Mouse (Mus musculus): Measurements from ENCODE around the gene Ndufaf2.

DNA sequence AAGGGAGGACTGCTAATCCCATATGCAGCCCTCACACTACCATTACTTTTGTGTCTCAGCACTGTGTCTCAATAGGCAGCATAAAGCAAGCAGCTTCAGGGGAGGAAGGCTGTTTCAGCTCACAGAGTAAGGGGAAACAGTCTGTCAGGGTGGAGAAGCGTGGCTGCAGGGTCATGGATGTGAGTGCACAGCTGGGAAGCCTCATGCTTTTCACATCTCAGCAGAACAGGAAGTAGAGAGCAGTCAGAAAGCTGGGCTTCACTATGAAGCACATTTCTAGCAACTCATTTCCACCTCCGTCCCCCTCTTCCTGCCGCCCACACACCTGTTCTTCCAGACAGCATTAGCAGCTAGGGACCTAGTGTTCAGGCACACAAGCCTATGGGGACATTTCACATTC lies 101.5 kb downstream of the Ndufaf2 start:
- TF ChIP-seq HCFC1 (IDR thresholded peaks at IDR 0.05; ENCODE audit: borderline replicate concordance, insufficient read depth, low read length) (no peak), MAFK (IDR thresholded peaks at IDR 0.05; ENCODE audit: insufficient read depth, low read depth, low read length) (no peak)
